Mouse (Mus musculus) hindbrain, embryonic 15.5 days (tissue): Measurements from ENCODE around the gene Fdxacb1. TPM values are rescaled to one million over a fixed set of nuclear protein-coding genes. Genes with fewer than 3 reads are reported as not detected.

Experiments used
- ATAC-seq: fragments of 200-750 bp; cut with Nextera tagmentation; 2 replicates; pipeline ENCODE4 v1.8.0; 2017; ENCODE audit warnings: low read depth, moderate number of reproducible peaks, moderate TSS enrichment; ENCODE audit not compliant: low FRiP score
- H3K27ac ChIP-seq: fragments of 300-500 bp; sonication (generic); replicated peaks from 2 replicates; pipeline ENCODE4 v1.5.1; 2015; ENCODE audit warnings: mild to moderate bottlenecking, inconsistent platforms
- H3K27me3 ChIP-seq: fragments of 300-500 bp; sonication (generic); 2 replicates; pipeline ENCODE4 v1.6.1; 2015; ENCODE audit warnings: control low read depth, inconsistent platforms
- H3K36me3 ChIP-seq: fragments of 300-500 bp; sonication (generic); 2 replicates; pipeline ENCODE4 v1.6.1; 2015; ENCODE audit warnings: control low read depth, inconsistent platforms
- H3K4me1 ChIP-seq: fragments of 300-500 bp; sonication (generic); replicated peaks from 2 replicates; pipeline ENCODE4 v1.6.1; 2015; ENCODE audit warnings: control low read depth, inconsistent platforms
- H3K4me2 ChIP-seq: fragments of 300-500 bp; sonication (generic); 2 replicates; pipeline ENCODE4 v1.6.1; 2015; ENCODE audit warnings: moderate library complexity, mild to moderate bottlenecking, inconsistent platforms
- H3K4me3 ChIP-seq: fragments of 300-500 bp; sonication (generic); 2 replicates; pipeline ENCODE4 v1.5.1; 2015; ENCODE audit warnings: mild to moderate bottlenecking, inconsistent platforms
- H3K9ac ChIP-seq: fragments of 300-500 bp; sonication (generic); 2 replicates; pipeline ENCODE4 v1.6.1; 2015; ENCODE audit warnings: inconsistent platforms
- H3K9me3 ChIP-seq: fragments of 300-500 bp; sonication (generic); 2 replicates; pipeline ENCODE4 v1.6.1; 2016; ENCODE audit warnings: control low read depth, inconsistent platforms
- WGBS: fragments of 180-500 bp; shearing (Covaris S2); methylation state at CpG from one replicate; pipeline ENCODE4 v1.1.7; 2015; 5-methylcytosine and 5-hydroxymethylcytosine counted together
- polyA plus RNA-seq: library from polyadenylated mRNA; unstranded; fragments of >200 nt; fragmentation: Nextera tagmentation; extraction: Ambion mirVana; gene quantifications from 2 replicates; pipeline ENCODE4 v1.2.1, GENCODE M21; 2015

Gene Fdxacb1
- polyA plus RNA-seq, 1 experiment from 2014 or later: 11.3 TPM

GRCm38 (mm10) chr9:50815666-50816065, 47.6 kb downstream of the Fdxacb1 start:
- no peak for ATAC-seq
- no peaks in the 10 kb centered on the region for H3K4me1 ChIP-seq
- H3K9ac ChIP-seq: no peak overlapping the region
- no peaks in the 10 kb centered on the region for H3K27me3 ChIP-seq
- 95% methylated on average over 4 of the region's 4 CpGs for WGBS
- no peak overlapping the region for H3K4me3 ChIP-seq
- no peak overlapping the region for H3K4me2 ChIP-seq
- no peaks in the 10 kb centered on the region for H3K9me3 ChIP-seq
- no peak overlapping the region for H3K27ac ChIP-seq
- H3K36me3 ChIP-seq: peaks cover 31% of the 10 kb centered on the region

GRCm38 (mm10) chr9:50816512-50816911, 48.5 kb downstream of the Fdxacb1 start:
- WGBS: 98% methylated on average over 1 of the region's 1 CpGs
- H3K27ac ChIP-seq: no peak overlapping the region
- H3K9ac ChIP-seq: no peak overlapping the region
- H3K4me1 ChIP-seq: no peaks in the 10 kb centered on the region
- H3K27me3 ChIP-seq: no peaks in the 10 kb centered on the region
- H3K4me3 ChIP-seq: no peak overlapping the region
- peaks cover 25% of the 10 kb centered on the region for H3K36me3 ChIP-seq
- H3K4me2 ChIP-seq: no peak overlapping the region
- H3K9me3 ChIP-seq: no peaks in the 10 kb centered on the region
- ATAC-seq: no peak

DNA sequence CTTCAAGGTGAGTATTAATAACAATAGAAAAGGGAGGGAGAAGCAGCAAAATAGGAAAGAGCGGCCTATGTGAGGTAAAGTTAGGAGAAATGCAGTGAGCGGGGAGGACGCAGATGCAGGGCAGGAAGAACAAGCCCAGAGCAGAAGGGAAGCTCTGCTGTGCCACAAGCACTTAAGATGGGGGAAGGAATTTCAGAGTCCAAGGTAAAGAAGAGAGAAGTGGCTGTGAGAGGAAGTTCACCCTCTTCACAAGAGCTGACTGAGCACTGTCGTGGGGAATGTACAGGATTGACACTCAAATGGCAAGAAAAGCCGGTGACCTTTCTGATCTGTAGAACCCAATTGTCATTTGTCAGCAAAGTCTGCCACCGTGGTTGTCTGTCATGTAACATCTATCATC, 50.0 kb downstream of the Fdxacb1 start:
- 95% methylated on average over 6 of the region's 6 CpGs for WGBS
- no peak overlapping the region for H3K9ac ChIP-seq
- H3K27ac ChIP-seq: no peak overlapping the region
- peaks cover 15% of the 10 kb centered on the region for H3K36me3 ChIP-seq
- no peak overlapping the region for H3K4me2 ChIP-seq
- no peaks in the 10 kb centered on the region for H3K9me3 ChIP-seq
- H3K4me1 ChIP-seq: no peaks in the 10 kb centered on the region
- H3K27me3 ChIP-seq: no peaks in the 10 kb centered on the region
- no peak for ATAC-seq
- H3K4me3 ChIP-seq: no peak overlapping the region

GRCm38 (mm10) chr9:50819716-50820115, 51.7 kb downstream of the Fdxacb1 start:
- ATAC-seq: no peak
- 85% methylated on average over 6 of the region's 6 CpGs for WGBS
- H3K36me3 ChIP-seq: peaks cover 18% of the 10 kb centered on the region

GRCm38 (mm10) chr9:50821651-50822050, 53.6 kb downstream of the Fdxacb1 start:
- H3K4me1 ChIP-seq: no peaks in the 10 kb centered on the region
- H3K4me2 ChIP-seq: no peak overlapping the region
- no peaks in the 10 kb centered on the region for H3K27me3 ChIP-seq
- no peaks in the 10 kb centered on the region for H3K9me3 ChIP-seq
- 96% methylated on average over 6 of the region's 6 CpGs for WGBS
- no peak overlapping the region for H3K4me3 ChIP-seq
- no peak for ATAC-seq
- H3K36me3 ChIP-seq: peaks cover 18% of the 10 kb centered on the region
- H3K27ac ChIP-seq: no peak overlapping the region
- H3K9ac ChIP-seq: no peak overlapping the region

More at GRCm38 (mm10) chr9:50819716-50820115, 51.7 kb downstream of the Fdxacb1 start:
- H3K27ac ChIP-seq: no peak overlapping the region
- H3K4me1 ChIP-seq: no peaks in the 10 kb centered on the region
- no peak overlapping the region for H3K4me3 ChIP-seq
- H3K4me2 ChIP-seq: no peak overlapping the region
- no peaks in the 10 kb centered on the region for H3K27me3 ChIP-seq
- H3K9me3 ChIP-seq: no peaks in the 10 kb centered on the region
- H3K9ac ChIP-seq: no peak overlapping the region

- peaks cover 16% of the 10 kb centered on the region for H3K36me3 ChIP-seq
- no peaks in the 10 kb centered on the region for H3K4me1 ChIP-seq
- H3K27ac ChIP-seq: no peak overlapping the region
- H3K9ac ChIP-seq: no peak overlapping the region
- H3K4me2 ChIP-seq: no peak overlapping the region
- H3K27me3 ChIP-seq: no peaks in the 10 kb centered on the region
- H3K4me3 ChIP-seq: no peak overlapping the region
- ATAC-seq: no peak
- WGBS: 94% methylated on average over 5 of the region's 5 CpGs
- no peaks in the 10 kb centered on the region for H3K9me3 ChIP-seq
Observed at GRCm38 (mm10) chr9:50822216-50822615, 54.2 kb downstream of the Fdxacb1 start.

Other genes with a start within 250 kb of the Fdxacb1 start
- 108 TPM in 2 replicates for gene Pts, start 239.5 kb upstream of the Fdxacb1 start, polyA plus RNA-seq
- gene Il18, start 213.4 kb upstream of the Fdxacb1 start, polyA plus RNA-seq: 17.2 and 26.3 TPM in 2 replicates
- gene Bco2, start 213.1 kb upstream of the Fdxacb1 start, polyA plus RNA-seq: 0.47 and 0.60 TPM in 2 replicates
- 0.17 TPM in 1 of 2 replicates, not detected in the other for gene Tex12, start 206.9 kb upstream of the Fdxacb1 start, polyA plus RNA-seq
- 263 and 265 TPM in 2 replicates for gene Sdhd, start 164.4 kb upstream of the Fdxacb1 start, polyA plus RNA-seq
- 341 and 392 TPM in 2 replicates for gene Timm8b, start 164.3 kb upstream of the Fdxacb1 start, polyA plus RNA-seq
- gene Pih1d2, start 150.9 kb upstream of the Fdxacb1 start, polyA plus RNA-seq: 5.1 and 6.5 TPM in 2 replicates
- 17.9 and 18.4 TPM in 2 replicates for gene Nkapd1, start 150.8 kb upstream of the Fdxacb1 start, polyA plus RNA-seq
- 51.7 and 52.4 TPM in 2 replicates for gene Dlat, start 108.5 kb upstream of the Fdxacb1 start, polyA plus RNA-seq
- 31.3 and 31.7 TPM in 2 replicates for gene Dixdc1, start 28.7 kb upstream of the Fdxacb1 start, polyA plus RNA-seq
- gene 2310030G06Rik, start 21.7 kb upstream of the Fdxacb1 start, polyA plus RNA-seq: 1.7 and 2.0 TPM in 2 replicates
- gene Cryab, start 16.9 kb upstream of the Fdxacb1 start, polyA plus RNA-seq: 13.3 and 15.4 TPM in 2 replicates
- gene Hspb2, start 15.9 kb upstream of the Fdxacb1 start, polyA plus RNA-seq: 1.6 and 1.8 TPM in 2 replicates
- gene Alg9, start 6.8 kb downstream of the Fdxacb1 start, polyA plus RNA-seq: 60.5 and 60.6 TPM in 2 replicates
- gene 1110032A03Rik, start 7.3 kb downstream of the Fdxacb1 start, polyA plus RNA-seq: 55.0 and 55.3 TPM in 2 replicates
- 43.8 and 44.8 TPM in 2 replicates for gene Ppp2r1b, start 77.1 kb downstream of the Fdxacb1 start, polyA plus RNA-seq
- 15.1 and 15.2 TPM in 2 replicates for gene Sik2, start 240.8 kb downstream of the Fdxacb1 start, polyA plus RNA-seq